Mouse (Mus musculus): Measurements from ENCODE around the gene Maml2.

- TF ChIP-seq CTCF (IDR thresholded peaks at IDR 0.05; ENCODE audit: control insufficient read depth, insufficient read depth, insufficient read length) (no peak), USF1 (IDR thresholded peaks at IDR 0.05; ENCODE audit: low read depth) (no peak), CEBPB (IDR thresholded peaks at IDR 0.05; ENCODE audit: low read depth) (no peak)
Measured at GRCm38 (mm10) chr9:13652917-13653316, 355.2 kb downstream of the Maml2 start.

Measured in C2C12 (cell line).